Mouse (Mus musculus) ovary, adult 2 months (tissue): ENCODE measurements around the gene Slco2a1. TPM values are rescaled to one million over a fixed set of nuclear protein-coding genes. Genes with fewer than 3 reads are reported as not detected.

Experiments used
- polyA plus RNA-seq: library from polyadenylated mRNA; depleted of rRNA; stranded (reverse); fragments of >200 nt; gene quantifications from 2 replicates; pipeline ENCODE4 v1.2.3, GENCODE M21; 2012; rRNA removed

Gene Slco2a1
- 68.3 and 69.6 TPM in 2 replicates for polyA plus RNA-seq

DNA sequence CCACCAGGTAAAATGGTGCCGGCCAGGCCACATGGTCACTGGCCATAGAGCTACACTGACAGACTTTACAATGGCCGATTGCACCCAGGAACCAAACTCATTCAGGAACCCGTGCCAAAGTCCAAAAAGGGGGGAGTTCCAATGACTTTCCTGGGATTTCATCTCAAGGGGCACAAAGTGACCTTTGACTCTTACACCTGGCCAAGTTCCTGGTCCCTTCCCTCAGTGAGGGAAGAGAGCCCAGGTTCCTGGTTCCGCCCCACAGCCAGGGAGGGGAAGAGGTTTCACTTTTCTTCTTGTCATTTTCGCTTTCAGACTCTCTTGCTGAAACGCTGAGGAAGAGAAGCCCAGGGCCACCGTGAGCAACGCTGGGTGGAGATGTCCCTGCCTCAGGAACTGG is at the start of gene Slco2a1:
TSS of gene Slco2a1 (plus strand) at position 251 of the 400 bp plus-strand sequence.

DNA sequence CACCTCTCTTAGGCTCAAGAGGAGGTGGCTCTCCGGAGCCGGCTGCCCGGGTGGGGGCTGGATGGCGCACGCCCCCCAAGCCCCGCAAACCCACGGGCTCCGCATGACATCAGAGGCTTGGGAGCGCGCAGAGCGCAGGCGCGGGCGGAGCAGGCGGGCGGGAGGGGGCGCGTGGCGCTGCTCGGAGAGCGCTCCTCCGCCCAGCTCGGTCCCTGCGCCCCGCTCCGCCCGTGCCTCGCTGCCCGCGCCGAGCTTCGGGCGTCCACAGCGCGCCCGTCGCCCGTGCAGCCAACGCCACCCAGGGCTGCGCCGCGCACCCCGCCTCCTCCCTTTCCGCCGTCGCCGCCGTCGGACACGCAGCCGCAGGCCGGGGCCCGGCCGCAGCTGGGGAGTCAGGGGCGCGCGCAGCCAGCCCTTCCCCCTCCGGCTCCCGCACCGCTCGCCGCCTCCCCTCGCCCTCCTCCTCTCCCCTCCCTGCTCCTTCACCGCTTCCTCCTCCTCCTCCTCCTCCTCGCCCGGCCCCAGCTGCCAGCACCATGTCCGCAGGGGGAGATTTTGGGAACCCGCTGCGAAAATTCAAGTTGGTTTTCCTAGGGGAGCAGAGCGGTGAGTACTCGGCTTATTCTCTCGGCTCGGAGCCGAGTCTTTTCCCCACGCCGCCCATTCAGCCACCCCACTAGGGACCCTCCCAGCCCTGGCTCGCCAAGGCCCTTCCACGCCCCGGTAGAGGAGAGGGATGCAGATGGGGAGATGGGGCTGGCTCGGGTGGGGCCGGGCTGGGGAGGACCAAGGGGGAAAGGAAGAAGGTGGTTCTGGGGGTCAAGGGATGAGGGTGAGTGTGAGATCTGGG is 123.3 kb downstream of the Slco2a1 start, which contains the start of gene Rab6b:
TSS of gene Rab6b (plus strand) at position 167 of the 850 bp plus-strand sequence.

Other genes starting within 250 kb of the Slco2a1 start
- 58.2 and 66.6 TPM in 2 replicates for gene Ryk, start 153.8 kb upstream of the Slco2a1 start, polyA plus RNA-seq
- gene Rab6b, start 123.1 kb downstream of the Slco2a1 start, polyA plus RNA-seq, result 14.2 and 17.6 TPM in 2 replicates
- 56.3 and 76.9 TPM in 2 replicates for gene Srprb, start 213.4 kb downstream of the Slco2a1 start, polyA plus RNA-seq
- gene Gm20425, start 241.6 kb downstream of the Slco2a1 start, polyA plus RNA-seq, result 12.3 TPM in 1 of 2 replicates, not detected in the other
- 332 and 630 TPM in 2 replicates for gene Trf, start 241.7 kb downstream of the Slco2a1 start, polyA plus RNA-seq